Mouse (Mus musculus) spleen, postnatal 4 days (tissue): ENCODE data around the gene Dlg1.
A peak's percentile ranks its signal among the peaks of the same experiment; 100 is the strongest.

Source experiments
- DNase-seq, 2 experiments: peaks; one replicate each; pipeline ENCODE4 v3.0.0; 2022; ENCODE audit warnings: low spot score in 2 of 2

Gene Dlg1

DNA sequence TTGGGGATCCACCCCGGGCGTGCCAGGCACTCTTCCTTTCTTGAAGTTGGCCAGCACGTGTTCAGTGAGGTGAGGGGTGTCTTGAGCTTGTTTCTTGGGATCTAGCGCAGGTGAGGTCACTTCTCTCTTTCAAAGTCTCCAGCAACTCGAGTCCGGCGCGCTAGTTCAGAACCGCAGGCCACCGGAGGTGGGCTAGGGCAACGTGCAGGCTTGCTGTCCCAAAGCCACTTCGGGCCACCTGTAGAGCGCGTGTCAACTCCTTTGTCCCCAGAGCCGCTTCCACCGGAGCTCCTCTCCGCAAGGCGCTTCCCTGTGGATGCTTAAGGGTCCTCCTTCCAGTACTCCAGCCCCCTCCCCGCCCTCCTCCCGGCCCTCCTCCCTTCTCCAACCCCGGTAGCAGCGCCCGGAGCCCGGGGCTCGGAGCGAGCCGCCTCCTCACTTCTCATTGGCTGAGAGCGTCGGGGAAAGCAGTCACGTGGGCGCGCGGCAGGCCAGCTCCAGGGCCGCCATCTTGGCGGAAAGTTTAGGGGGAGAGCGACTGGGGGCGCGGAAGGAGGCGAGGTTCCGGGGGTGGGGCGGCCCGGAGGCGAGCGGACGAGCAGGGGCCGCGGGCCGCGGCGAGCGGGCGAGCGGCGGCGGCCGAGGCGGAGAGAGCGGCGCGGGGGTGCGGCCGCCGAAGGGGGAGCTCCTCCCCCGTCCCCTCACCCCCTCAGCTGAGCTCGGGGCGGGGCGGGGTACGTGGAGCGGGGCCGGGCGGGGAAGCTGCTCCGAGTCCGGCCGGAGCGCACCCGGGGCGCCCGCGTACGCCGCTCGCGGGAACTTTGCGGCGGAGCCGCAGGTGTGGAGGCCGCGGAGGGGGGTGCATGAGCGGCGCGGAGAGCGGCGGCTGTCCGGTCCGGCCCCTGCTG, at the start of gene Dlg1:
Gene Dlg1 (plus strand): TSS at position 65 of the 908 bp plus-strand sequence.
- DNase-seq: peak; percentile 84 to 91

GRCm38 (mm10) chr16:31616382-31616781, 46.9 kb upstream of the Dlg1 start:
- DNase-seq: no peak

DNA sequence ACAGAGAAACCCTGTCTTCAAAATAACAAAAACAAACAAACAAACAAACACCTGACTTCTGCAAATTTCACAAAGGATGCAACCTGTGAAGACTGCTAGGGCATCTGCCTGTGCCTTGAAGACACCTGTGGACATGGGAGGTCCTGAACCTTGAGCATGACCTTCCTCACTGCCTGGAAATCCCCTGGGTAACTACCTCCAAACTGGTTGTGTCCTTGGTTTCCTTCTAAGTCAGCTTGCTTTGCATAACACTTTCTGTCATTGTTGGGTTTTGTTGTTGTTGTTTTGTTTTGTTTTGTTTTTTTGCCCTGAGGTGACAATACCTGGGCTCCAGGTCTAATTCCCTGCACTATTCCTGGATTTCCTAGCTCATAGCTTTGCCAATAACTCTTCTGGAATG, 46.1 kb upstream of the Dlg1 start:
- no peak for DNase-seq

- DNase-seq: no peak
Measured at GRCm38 (mm10) chr16:31617823-31618371, 45.3 kb upstream of the Dlg1 start.

DNA sequence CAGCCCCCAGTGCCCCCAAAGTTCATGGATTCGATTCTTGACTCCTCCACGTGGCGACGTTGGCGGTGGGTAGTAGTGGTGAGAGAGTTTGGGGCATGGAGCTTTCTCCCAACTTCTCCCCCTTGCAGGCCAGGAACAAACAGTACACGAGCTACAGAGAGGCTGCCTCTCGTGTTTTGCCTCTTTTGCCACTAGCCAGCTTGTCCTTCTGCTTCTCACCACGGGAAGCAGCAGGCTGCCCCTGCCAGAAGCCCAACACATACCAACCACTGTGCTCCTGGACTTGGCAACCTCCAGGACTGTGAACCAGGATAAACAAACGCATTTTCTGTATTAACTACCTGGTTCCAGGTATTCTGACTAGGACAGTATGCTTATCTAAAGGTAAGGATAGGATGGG, 44.6 kb upstream of the Dlg1 start:
- no peak for DNase-seq

GRCm38 (mm10) chr16:31619675-31620335, 43.4 kb upstream of the Dlg1 start:
- no peak for DNase-seq

DNA sequence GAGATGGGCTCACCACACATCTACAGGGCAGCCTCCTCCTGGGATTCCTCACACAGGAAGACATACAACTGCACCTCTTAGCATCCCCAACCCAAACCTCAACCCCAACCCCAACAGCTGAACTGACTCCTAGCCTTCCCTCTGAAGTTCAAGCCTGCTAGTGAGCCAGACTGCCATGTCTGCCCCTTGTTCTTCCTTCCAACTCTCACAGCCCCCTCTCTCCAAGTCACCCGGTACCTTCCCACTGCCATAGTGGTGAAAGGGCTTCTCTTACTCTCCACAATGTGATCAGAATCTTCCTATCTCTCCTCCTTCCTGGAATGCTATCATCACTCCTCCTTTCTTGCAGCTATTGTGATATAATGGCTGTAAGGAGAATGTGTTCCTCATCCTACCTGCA, 40.9 kb upstream of the Dlg1 start:
- DNase-seq: no peak

DNA sequence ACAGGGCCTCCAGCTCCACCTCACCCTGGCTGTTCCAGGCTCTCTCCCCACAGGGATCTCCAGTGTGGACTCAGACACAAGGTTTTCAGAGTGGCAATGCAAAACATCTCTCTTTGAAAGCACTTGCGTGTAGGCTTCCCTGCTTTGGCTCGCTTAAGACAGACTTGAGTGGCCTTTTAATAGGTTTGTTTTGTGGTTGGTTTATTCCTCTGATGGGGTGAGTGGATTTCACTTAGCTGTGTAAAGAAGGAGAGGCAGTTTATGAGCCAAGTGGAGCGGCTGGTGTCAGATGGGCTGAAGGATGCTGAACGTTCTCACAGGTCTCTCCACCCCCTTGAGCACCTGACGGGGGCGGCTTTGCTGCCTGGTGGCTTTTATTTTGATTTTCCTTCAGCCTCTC, 40.1 kb upstream of the Dlg1 start:
- no peak for DNase-seq

DNA sequence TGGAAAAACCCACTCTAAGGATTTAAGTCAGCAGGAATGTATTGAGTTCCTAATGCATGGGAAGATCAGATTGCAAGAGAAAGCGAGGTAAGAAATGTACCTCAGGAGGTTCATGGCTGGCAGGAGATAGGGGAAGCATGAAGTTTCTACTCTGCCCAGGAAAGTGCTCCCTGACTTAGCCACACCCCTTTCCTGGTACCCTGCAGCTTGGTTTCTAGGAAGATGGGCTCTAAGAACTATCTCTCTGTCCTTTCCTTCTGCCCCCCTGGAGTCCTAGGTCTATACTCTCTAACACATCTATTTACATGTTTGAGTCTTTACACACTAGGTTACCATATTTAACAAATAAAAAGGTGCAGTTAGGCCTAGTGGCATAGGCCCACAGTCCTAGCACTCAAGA, 38.5 kb upstream of the Dlg1 start:
- no peak for DNase-seq

- no peak for DNase-seq
Measured at GRCm38 (mm10) chr16:31626331-31626730, 36.9 kb upstream of the Dlg1 start.

GRCm38 (mm10) chr16:31630381-31630780, 32.9 kb upstream of the Dlg1 start:
- no peak for DNase-seq

DNA sequence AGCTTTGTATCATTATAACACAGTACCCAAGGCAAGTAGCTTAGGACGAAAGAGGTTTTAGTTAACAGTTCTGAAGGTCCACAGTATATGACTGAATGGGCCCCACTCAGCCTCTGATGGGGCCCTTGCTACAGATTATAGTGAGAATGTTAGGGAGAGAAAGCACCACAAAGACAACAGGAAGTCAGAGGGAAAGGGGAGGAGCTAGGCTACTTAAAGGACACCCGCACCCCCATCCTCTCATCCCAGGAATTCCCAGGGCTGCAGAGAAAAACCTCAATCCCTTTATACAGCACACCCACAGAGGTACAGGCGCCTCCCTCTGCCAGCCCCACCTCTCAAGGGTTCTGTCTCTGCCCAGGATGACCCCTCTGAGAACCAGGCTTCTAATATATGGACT, 32.2 kb upstream of the Dlg1 start:
- no peak for DNase-seq

- no peak for DNase-seq
Measured at GRCm38 (mm10) chr16:31634371-31634770, 28.9 kb upstream of the Dlg1 start.

- DNase-seq: no peak
Measured at GRCm38 (mm10) chr16:31638393-31638792, 24.9 kb upstream of the Dlg1 start.

GRCm38 (mm10) chr16:31639946-31640345, 23.3 kb upstream of the Dlg1 start:
- no peak for DNase-seq

- DNase-seq: no peak
Measured at GRCm38 (mm10) chr16:31641776-31642175, 21.5 kb upstream of the Dlg1 start.

DNA sequence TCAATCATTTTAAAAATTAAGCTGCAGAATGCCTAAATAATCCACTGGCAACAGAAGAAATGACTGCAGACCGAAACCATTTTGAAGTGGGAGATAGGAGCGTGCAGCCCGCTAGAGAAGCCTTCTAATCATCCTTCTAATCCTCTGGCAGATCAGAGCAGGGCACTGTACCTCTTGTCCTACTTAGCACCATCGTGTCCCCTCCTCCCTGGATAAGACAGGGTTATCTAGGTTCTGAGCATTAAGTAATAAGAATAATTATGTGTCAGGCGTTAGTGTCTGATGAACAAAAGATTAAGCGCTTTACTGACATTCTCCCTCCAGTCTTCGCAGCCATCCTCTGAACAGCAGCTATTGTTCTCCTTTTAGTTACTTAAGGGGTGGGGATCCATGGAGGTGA, 16.0 kb upstream of the Dlg1 start:
- DNase-seq: no peak

DNA sequence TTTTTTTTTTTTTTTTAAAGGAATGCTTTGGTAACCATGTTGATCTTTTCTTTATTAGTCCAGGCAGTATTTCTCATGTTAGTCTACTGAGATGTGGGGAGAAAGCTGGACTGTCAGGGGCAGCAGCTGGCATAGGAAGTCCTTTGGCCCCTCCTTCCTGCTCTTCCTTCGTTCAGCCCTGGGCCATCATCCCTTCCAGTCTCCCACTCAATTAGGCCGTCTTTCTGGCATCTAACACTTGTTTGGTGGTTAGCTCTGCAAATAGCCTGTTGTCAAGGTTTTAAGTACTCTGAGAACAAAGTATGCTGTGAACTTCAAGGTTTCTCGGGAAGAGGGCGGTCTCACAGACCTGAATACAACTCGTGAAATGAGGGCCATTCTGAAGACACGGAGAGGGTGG, 12.5 kb upstream of the Dlg1 start:
- no peak for DNase-seq

GRCm38 (mm10) chr16:31651541-31651940, 11.7 kb upstream of the Dlg1 start:
- DNase-seq: no peak

- DNase-seq: no peak
Measured at GRCm38 (mm10) chr16:31652115-31652843, 11.0 kb upstream of the Dlg1 start.

- no peak for DNase-seq
Measured at GRCm38 (mm10) chr16:31653616-31654015, 9.6 kb upstream of the Dlg1 start.

- no peak for DNase-seq
Measured at GRCm38 (mm10) chr16:31654021-31654420, 9.2 kb upstream of the Dlg1 start.
